Mouse (Mus musculus) frontal cortex, postnatal 25 days (tissue): ENCODE measurements at regions not wholly inside any gene's neighbourhood (a gene's known extent, or its start where the extent isn't known, plus 50 kb on each side); places are given as distances from the start of the nearest gene placed in this dataset.

Experiments
- DNase-seq, 2 experiments: peaks; one replicate each; pipeline ENCODE4 v3.0.0; 2022; ENCODE audit warnings: low spot score in 2 of 2

DNA sequence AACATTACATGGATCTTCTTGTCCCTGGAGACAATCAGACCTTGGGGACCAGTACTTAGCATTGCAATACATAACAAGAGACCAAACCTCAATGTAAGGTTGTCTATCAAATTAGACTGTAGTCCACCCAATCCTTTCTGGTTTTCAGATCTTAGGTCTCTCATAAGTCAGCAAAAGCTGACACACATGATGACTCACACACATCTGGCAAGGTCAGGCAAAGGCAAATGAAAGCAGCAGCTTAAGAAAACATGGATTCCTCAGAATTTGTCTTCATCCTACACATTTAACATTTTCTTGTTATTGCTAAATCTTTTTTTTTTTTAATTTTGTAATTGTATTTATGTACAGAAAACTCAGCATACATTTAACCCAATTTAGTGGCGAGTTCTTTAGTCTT is 52.0 kb downstream of the Gm11983 start:
- DNase-seq, result no peak

DNA sequence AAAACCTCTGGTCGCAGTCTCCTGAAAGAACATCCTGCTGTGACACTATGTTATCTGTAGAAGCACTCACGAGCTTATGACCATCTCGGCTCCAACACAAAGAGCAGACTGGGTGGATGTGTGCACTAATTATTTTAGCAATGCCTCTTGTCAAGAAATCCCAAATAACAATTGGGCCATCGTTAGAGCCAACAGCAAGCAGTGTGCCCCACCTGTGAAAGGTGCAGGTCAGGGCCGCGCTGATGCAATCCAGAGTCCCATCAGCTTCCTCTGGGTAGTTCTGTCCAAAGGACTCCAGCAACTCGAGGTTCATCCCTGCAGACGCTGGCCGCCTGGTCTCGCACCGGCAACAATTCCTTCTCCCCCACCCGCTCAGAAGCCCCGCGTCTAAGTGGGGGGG is 54.6 kb downstream of the Gm11983 start:
- DNase-seq, result no peak

DNA sequence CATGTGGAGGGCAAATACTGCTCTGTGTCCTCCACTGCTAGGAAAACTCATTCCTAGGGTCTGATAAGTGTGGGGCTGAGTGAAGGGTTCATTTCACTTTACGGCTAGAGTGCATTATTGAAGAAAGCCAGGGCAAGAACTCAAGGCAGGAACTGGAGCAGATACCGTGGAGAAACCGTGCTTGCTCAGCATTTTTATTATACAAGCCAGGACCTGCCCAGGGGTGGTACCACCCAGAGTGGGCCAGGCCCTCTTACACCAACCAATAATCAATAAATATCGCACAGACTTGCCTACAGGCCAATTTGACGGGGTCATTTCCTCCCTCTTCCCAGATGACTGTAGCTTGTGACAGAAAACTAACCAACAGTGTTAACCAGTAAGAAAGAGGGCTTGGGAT is 57.7 kb downstream of the Gm11983 start:
- DNase-seq, result no peak

DNA sequence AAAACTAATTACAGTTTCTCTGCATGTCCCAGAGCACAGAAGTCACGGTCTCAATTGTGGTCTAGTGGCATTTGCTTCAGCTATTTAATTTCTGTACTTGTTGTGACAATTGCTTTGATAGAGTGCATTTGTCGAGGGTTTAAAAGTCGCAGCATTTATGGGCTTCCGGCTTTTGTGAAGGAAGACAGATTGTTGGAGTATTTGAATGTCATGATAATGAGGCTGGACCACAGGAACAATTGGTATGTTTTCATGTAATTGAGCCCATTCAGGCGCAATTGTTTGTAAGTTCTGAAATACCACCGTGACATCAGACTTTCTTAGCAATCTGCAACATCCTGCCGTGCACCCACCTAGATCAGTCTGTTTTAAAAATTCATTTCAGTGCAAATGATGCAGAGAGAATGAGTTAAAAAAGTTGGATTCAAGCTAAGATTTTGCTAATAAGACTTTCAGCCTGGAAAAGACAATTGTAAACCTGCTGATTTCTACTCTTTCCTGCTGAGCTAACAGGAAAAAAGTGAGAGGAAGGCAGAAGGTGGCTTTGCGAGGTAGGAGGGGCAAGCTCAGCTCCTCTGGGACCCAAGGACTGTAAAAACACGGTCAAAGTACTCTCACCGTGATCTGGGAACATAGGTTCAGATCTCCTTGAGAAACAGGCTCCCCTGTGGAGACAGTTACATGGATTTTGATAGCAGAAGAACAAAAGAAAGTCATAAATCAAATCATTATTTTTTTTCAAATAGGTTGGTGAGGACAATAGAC is 58.7 kb downstream of the Gm11983 start:
- no peak for DNase-seq

DNA sequence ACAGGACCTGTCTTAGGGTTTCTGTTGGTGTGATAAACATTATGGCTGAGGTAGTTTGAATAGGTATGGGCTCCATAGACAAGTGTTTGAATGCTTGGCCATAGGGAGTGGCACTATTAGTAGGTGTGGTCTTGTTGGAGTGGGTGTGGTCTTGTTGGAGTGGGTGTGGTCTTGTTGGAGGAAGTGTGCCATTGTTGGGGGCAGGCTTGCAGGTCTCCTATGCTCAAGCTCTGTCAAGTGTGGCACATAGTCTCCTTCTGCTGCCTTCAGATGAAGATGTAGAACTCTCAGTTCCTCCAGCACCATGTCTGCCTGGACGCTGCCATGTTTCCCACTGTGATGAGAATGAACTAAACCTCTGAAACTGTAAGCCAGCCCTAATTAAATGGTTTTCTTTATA is 59.9 kb downstream of the Gm11983 start:
- no peak for DNase-seq

DNA sequence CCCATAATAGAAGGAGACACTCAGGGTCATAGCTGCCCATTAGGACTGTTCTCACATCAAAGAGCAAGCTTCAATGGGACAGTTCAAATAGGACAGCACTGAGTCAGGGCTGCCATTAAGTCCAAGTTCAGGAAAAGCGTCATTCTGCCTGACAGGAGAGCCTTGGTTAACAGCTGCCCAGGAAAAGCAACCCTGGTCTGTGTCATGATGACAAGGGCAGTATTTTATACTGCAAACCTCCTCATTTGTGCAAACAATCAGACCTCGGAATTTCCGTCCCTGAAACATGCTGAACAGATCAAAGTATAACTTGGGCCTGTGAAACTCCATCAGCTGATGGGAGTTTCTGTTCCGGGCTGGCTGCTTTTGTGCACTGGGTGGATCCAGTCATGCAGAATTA is 62.8 kb downstream of the Gm11983 start:
- DNase-seq, result no peak

DNA sequence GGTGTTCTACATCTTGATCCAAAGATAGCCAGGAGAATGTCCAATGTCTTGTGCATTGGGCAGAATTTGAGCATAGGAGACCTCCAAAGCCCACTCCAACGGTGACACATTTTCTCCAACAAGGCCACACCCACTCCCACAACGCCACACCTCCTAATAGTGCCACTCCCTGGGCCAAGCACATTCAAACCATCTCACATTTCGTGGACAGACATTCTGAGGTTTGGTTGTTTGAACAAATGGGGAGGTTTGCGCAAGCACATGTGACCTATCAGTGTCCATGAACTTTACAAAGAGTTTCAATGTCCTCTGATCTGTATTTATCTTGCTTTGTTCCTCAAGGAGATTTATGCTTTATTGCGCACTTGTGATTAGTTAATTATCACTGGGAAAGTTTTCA is 63.5 kb downstream of the Gm11983 start:
- DNase-seq, result no peak

DNA sequence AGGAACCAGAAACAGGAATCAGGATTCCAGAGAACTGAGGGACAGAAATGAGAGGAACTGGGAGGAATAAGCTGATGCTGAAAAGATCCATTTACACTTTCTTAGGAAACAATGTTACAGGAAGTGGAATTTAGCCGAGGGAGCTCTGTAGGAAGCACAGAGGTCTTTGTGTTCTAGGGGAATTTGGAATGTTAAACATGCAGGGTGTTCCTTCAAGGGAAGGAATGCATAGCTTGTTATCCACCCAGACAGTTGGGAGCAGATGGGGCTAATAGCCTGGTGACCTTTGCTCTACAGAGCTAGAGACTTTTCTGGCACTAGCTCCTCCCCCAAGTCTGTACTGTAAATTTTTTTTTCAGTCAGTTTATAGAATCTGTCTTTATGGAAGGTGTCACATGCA is 64.1 kb downstream of the Gm11983 start:
- DNase-seq, result no peak

DNA sequence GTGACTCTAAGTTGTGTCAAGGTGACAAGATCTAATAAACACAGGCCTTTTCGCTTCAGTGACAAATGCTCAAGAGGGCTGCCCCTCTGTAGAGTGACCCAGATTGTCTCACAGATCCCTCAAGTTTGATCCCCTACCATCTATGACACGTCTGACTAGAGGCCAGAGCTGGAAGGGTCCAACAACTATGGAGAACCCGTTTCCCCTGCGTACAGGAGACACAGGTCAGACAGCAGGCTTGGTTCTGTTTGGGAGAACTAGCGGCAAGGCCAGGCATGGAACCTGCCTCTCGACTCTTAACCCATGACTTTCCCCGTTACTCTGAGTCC is 68.1 kb downstream of the Gm11983 start:
- DNase-seq, result no peak

DNA sequence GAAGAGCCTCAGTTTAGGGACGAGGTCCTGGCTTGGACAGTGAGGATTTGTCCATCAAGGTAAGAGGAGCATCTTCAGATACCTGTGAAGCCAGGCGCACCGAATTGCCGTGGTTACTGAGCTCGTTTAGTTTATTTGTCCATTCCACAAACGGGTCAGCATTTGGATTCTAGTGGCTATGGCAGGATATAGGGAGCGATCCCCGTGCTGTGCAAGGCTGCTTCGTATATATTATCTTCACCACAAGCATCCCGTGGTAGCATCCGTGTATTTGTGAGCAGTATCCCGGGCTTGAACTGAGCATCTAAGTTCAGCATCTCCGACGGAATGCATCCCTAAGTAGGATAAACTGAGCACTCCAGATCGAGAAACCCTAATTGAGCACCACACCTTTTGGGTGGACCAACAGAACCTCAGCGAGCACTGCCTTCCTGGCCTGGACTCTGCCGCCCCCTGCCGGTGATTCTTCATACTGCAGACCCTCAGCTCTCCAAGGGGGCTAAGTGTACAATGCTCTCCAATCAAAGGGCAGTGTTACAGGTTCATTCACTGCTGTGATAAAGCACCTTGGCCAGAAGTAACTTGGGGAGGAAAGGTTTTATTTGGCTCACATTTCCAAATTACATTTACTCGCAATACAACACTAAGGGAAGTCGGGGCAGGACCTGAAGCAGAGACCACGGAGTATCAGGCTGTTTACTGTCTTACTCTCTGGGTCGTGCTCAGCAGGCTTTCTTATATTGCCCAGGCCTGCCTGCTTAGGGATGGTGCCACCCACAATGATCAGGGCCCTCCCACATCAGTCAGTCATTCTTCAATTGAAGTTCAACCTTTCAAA is 68.6 kb downstream of the Gm11983 start:
- peak; percentile 78 to 88 for DNase-seq

DNA sequence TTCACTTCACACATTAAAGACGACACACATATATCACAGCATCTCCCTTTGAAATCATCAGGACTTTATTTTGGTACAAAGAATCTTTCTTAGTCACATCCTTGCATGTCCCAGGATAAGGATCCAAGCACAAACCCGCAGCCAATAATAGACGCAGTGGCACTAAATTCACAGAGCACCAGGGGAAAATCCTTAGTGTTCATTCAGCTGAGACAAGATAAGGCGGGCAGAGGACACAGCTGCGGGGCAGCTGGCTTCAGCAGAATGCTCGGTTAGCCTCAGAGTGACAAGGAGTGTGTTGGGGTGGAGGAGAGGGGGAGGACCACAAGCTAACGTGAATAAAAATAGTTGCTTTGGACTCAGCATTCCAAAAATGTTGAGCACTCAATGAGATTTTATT is 70.7 kb downstream of the Gm11983 start:
- DNase-seq, result no peak

DNA sequence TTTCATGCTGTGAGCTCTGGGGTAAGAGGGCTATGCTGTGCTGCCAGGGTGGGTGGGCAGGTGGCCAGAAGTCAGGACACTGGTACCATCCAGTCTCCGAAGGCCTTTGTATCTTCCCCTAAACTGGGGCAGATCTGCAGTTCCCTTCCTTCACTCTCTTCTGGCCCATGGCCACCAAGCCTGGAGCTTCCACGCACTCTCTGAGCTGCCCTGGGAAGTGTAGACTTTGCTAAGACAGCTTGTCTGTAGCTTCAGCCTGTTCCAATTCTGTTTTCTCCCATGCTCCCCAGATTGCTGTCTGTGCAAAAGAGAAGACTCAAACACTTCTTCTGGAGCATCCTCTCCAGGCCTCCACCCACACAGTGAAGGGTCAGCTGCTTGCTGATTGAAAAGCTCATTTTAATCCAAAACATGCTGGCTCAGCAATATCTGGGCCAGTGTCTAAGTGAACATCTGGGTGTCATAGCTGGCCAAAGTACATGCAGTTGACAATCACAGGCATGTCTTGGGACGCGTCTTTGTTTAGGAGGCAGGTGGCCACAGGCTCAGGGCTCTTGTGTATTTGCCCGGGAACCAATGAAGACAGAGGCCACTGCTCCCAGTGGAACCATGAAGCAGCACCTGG is 72.0 kb downstream of the Gm11983 start:
- no peak for DNase-seq

DNA sequence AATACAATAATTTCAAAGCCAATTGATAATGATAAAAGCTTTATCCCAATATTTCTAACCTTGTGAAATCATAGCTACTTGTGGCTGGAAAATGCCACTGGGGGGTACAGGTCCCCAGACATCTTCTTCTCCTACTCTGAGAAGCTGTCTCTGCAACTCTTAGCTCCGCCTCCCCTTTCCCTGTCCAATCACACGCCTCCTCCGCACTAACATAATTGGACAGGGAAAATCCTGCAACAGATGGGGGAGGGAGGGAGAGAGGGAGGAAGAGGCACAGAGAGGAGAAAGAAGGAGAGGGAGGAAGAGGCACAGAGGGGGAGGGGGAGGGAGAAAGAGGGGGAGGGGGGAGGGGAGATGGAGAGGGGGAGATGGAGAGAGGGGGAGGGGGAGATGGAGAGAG is 73.3 kb downstream of the Gm11983 start:
- DNase-seq, result no peak

DNA sequence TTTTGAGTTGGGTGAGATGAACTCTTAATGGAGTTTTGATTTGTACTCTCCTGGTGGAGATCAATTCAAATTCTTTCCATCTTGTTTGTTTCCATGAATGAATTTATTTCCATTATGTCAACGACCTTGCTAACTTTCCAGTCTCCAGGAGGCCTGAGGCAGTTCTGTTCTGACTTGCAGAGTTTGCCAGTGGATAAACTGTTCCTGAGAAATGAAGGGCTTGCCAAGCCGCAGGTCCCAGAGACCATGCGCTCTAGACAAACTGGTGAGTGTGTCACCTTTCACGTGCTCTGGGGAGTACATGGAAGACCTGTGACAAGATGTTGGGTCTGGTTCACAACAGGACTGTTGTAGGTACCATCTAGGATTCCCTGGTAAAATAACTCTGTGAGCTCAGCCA is 74.5 kb downstream of the Gm11983 start:
- DNase-seq, result no peak

DNA sequence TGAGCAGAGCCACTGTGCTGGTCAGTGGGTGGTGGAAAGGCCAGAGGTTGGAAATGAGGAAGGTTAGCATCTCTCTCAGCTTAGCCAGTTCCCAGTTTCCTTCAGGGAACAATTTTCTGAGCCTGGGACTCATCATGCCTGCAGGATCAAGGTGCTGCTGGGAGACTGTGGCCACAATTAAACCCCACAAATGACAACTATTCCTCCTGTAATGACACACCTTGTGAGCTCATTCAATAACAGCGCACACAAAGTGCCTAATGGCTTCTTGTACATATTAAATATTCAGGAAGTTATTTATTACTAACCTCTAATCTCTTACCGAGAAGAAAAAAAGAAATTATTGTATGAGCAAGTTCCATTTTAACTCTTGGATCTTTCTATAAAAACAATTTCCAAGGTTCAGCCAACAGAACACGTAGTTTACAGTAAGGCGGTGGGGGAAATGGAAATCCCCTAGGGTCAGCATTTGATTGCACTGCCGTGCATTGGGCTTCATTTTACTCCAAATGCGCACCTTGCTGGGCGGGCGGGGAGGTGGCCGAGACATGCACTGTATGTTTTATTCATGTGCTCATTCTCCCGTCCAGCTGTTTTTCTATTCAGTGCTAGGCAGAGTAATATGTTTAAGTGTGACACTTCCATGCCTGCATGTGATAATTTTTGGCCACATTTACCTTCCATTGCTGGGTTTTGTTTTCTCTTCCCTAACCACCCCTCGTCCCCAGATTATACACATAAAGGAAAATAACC is 75.4 kb downstream of the Gm11983 start:
- DNase-seq, result no peak

DNA sequence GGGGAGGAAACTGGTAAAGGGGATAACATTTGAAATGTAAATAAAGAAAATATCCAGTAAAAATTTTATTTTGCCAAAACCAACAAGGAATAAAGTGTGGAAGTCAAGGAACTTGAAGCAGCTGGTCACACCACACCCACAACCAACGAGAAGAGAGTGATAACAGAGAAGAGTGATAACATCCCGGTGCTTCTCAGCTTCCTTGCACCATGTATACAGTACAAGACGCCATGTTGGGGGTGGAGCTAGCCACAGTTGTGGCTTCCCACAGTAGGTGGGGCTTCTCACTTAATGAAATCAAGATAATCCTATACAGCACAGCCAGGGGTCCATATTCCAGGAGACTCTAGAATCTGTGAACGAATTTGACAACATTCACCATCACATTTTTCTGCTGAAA is 77.9 kb downstream of the Gm11983 start:
- DNase-seq, result no peak

DNA sequence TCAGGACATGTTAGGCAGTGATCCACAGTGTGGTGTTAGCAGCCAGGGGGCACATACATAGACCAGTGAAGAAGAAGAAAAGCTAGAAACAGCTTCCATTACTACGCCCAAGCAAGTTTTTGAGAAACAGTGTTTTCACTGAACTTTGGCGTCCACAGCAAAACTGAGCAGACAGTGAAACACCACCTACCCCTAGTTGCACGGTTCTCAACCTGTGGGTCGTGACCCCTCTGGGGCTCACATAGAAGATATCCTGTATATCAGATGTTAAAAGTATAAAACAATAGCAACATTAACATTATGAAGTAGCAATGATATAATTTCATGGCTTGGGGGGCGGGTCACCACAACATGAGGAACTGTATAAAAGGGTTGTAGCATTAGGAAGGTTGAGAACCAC is 81.1 kb downstream of the Ramp3 start:
- DNase-seq, result no peak

DNA sequence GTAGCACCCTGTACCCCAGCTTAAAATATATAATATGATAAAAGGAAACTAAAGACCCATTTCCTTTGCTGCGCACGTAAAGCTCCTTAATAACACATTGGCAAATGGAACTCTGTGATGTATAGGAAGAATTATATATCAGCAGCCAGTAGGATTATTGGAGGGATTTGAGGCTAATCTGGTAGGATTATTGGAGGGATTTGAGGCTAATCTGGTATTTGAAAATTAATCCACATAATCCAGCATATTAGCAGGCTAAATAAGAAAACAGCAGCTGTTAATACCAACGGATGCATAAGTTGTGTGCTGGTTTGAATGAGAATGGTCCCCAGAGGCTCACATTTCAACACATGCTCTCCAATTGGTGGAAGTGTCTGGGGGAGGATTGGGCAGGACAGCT is 80.3 kb downstream of the Ramp3 start:
- DNase-seq, result no peak

DNA sequence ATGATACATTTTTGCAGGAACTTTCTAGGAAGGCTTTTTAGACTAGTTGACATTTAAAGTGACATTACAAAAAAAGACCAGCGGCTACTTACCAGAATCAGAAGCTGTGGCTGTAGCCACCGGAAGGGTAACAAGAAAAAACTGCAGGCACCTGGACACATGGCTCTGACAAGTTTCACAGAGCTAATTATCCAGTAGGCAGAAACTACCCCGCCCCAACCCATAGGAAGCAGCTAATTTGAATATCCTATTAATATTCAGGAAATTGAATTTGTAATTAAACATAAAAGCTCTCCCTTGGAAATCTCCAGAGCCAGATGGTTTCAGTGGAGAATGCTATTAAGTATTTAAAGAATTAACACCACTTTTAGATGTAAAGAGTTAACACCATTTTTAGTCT is 79.8 kb downstream of the Ramp3 start:
- DNase-seq, result no peak

DNA sequence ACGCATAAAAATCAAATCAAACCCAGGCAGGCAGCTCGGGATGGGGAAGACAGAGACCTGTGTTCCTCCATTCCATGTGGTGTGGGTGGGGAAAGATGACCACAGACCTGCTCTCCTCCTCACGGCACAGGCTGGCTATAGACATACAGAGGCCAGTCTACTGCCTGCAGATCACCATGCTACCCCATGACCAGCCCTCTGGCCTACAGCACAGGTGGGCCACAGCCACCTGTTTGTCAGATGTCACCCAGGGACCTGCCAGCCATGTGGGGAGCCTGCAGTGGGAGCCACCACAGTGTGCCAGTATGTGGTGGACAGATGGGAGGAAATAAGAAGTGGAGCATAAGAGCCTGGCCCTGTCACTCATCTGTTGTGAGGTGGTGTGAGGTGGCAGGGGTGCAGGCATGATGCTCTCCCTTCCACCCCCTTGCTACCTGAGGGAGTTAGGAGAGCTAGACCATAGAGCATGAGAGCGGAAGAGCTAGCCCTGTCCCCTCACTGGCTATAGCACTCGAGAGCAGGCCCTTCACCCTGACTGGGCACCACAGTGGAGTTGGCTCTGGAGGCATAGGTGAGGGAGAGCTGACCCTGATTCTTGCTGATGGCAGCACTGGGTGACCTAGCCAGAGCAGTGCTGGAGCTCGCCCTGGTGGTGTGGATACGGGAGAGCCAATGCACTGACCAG is 76.6 kb downstream of the Ramp3 start:
- no peak for DNase-seq

DNA sequence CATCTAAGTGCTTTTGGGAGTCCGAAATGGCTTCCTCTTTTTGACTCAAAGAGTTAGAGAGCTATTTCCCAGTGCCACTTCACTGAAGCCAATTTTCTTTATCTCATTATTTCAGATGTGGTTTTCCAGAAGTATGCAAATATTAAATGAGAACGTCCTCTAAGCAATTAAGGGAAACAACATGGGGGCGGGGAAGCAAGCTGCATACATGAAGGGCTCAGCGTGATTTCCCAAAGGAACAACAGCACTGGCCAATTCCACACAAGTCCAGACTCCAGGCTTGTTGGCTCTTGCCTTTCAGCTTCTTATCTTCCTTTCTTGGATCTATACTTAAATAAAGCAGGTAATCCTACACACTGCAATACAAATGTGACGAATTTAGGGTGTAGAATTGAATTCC is 73.2 kb downstream of the Ramp3 start:
- no peak for DNase-seq
